Mouse (Mus musculus): ENCODE results near the gene Olfr201. TPM values are rescaled to one million over a fixed set of nuclear protein-coding genes. Genes with fewer than 3 reads are reported as not detected.

The Olfr201 gene
- total RNA-seq, 1 experiment, result not detected

Other genes with a start within 250 kb of the Olfr201 start
- not detected in 2 replicates for gene Olfr186, start 242.3 kb downstream of the Olfr201 start, total RNA-seq (2012; rRNA removed)
- not detected in 2 replicates for gene Olfr187, start 232.9 kb downstream of the Olfr201 start, total RNA-seq (2012; rRNA removed)
- gene Olfr190, start 194.6 kb downstream of the Olfr201 start, total RNA-seq (2012; rRNA removed), result not detected in 2 replicates
- not detected in 2 replicates for gene Olfr191, start 182.8 kb downstream of the Olfr201 start, total RNA-seq (2012; rRNA removed)
- not detected in 2 replicates for gene Olfr193, start 160.8 kb downstream of the Olfr201 start, total RNA-seq (2012; rRNA removed)
- not detected in 2 replicates for gene Olfr194, start 151.6 kb downstream of the Olfr201 start, total RNA-seq (2012; rRNA removed)
- gene Olfr195, start 125.6 kb downstream of the Olfr201 start, total RNA-seq (2012; rRNA removed), result not detected in 2 replicates
- not detected in 2 replicates for gene Olfr196, start 102.2 kb downstream of the Olfr201 start, total RNA-seq (2012; rRNA removed)
- not detected in 2 replicates for gene Olfr198, start 69.1 kb downstream of the Olfr201 start, total RNA-seq (2012; rRNA removed)
- gene Olfr199, start 52.9 kb downstream of the Olfr201 start, total RNA-seq (2012; rRNA removed), result not detected in 2 replicates
- not detected in 2 replicates for gene Olfr202, start 14.2 kb upstream of the Olfr201 start, total RNA-seq (2012; rRNA removed)
- gene Olfr203, start 26.2 kb upstream of the Olfr201 start, total RNA-seq (2012; rRNA removed), result not detected in 2 replicates
- gene Olfr204, start 45.6 kb upstream of the Olfr201 start, total RNA-seq (2012; rRNA removed), result not detected in 2 replicates
- not detected in 2 replicates for gene Olfr205, start 58.5 kb upstream of the Olfr201 start, total RNA-seq (2012; rRNA removed)
- not detected in 2 replicates for gene Olfr206, start 76.6 kb upstream of the Olfr201 start, total RNA-seq (2012; rRNA removed)
- gene Olfr209, start 91.4 kb upstream of the Olfr201 start, total RNA-seq (2012; rRNA removed), result not detected in 2 replicates
- 0.04 TPM in 1 of 2 replicates, not detected in the other for gene Gabrr3, start 134.7 kb upstream of the Olfr201 start, total RNA-seq (2012; rRNA removed)
- gene Riox2, start 199.1 kb upstream of the Olfr201 start, total RNA-seq (2012; rRNA removed), result 25.4 and 34.6 TPM in 2 replicates

Measured in ES-E14 (cell line).